Mouse (Mus musculus): ENCODE data around the gene Kcnj3.

- TF ChIP-seq USF1 (IDR thresholded peaks at IDR 0.05; ENCODE audit: low read depth) = no peak
- no peak for TF ChIP-seq POLR2A (IDR thresholded peaks at IDR 0.05; ENCODE audit: insufficient read length, low read depth)
- TF ChIP-seq TCF12 (IDR thresholded peaks at IDR 0.05; ENCODE audit: insufficient read depth, poor library complexity, severe bottlenecking) = no peak
- no peak for TF ChIP-seq TCF3 (IDR thresholded peaks at IDR 0.05; ENCODE audit: insufficient read length, low read depth)
- no peak for TF ChIP-seq SRF (IDR thresholded peaks at IDR 0.05; ENCODE audit: control insufficient read depth, insufficient read length, low read depth)
- no peak for TF ChIP-seq REST (IDR thresholded peaks at IDR 0.05; ENCODE audit: insufficient read depth, insufficient read length)
Observed at GRCm38 (mm10) chr2:55503390-55504176, 67.8 kb downstream of the Kcnj3 start.
